Mouse (Mus musculus) left cerebral cortex, postnatal 4 days (tissue): Measurements from ENCODE around the gene Ppp4r2. TPM values are rescaled to one million over a fixed set of nuclear protein-coding genes. Genes with fewer than 3 reads are reported as not detected.

Source experiments
- DNase-seq: peaks from one replicate; pipeline ENCODE4 v3.0.0-alpha.2; 2022
- intact Hi-C: fragments of 180-260 bp; cut with DNase I; formaldehyde crosslinking; loops from one replicate; pipeline ENCODE4 v1.15.1; 2025
- total RNA-seq, 2 experiments: library from RNA; stranded (reverse); gene quantifications; 2 replicates each; pipeline ENCODE4 v1.2.3; 2021

Gene Ppp4r2
- 10 to 100 TPM; 72.3 to 88.7 TPM for total RNA-seq

DNA sequence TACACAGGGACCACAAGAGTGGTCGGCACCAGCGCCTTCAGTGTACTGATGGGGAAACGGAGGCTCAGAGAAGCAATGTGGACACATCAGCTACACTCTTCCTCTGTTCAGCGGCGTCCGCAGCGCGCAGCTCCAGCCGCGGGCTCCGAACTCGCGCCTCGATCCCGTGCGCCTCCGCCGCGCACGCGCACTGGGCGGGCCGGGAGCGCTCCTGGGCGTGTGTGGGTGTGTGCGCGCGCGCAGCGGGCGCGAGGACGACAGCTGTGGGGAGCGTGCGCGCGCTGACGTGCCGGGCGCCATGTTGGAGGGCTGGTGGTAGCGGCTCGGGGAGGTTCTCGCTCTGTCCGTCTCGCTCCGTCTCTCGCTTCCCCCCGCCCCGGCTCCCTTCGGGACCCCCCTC lies at the start of gene Ppp4r2:
Gene Ppp4r2, plus strand, starts transcription at position 268 of the 400 bp plus-strand sequence.
- DNase-seq = peak; percentile 95
- intact Hi-C loops = no loop called here

DNA sequence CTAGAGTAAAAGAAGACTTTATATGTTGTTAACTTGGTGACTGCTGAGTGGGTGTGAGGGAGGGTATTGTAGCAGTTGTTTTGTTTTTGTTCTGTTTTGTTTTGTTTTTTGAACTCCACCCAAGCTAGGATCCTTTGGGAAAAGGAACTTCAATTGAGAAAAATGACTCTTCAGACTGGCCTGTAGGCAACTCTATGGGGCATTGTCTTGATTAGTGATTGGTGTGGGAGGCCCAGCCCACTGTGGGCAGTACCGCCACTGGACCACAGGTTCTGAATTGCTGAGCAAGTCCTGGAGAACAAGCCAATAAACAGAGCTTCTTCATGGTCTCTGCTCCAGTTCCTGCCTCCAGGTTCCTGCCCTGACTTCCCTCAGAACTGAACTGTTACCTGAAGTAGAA lies 45.7 kb upstream of the Ppp4r2 start:
- intact Hi-C loops = no loop called here

DNA sequence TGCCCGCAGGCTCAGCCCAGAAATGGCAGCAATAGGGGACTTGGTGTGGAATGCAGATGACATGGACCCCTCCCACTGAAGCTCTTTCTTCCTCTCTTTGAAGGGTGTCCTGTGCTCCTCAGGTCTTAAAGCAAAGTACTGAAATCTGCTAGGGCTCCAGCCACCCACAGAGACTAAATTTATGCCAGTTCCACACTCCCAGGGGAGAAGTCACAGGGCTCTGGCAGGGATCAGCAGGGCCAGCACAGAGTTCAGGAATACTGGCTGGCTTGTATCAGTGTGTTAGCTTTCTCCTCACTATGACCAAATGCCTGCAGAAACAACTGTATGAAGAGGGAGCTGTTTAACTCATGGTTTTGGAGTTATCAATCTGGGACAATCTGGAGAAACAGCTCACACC lies 44.3 kb upstream of the Ppp4r2 start:
- no peak for DNase-seq
- intact Hi-C loops = no loop called here

More for the DNA sequence above, 45.7 kb upstream of the Ppp4r2 start:
- DNase-seq = no peak

- DNase-seq = no peak
- intact Hi-C loops = no loop called here
Observed at GRCm38 (mm10) chr6:100792055-100792659, 41.3 kb upstream of the Ppp4r2 start.

DNA sequence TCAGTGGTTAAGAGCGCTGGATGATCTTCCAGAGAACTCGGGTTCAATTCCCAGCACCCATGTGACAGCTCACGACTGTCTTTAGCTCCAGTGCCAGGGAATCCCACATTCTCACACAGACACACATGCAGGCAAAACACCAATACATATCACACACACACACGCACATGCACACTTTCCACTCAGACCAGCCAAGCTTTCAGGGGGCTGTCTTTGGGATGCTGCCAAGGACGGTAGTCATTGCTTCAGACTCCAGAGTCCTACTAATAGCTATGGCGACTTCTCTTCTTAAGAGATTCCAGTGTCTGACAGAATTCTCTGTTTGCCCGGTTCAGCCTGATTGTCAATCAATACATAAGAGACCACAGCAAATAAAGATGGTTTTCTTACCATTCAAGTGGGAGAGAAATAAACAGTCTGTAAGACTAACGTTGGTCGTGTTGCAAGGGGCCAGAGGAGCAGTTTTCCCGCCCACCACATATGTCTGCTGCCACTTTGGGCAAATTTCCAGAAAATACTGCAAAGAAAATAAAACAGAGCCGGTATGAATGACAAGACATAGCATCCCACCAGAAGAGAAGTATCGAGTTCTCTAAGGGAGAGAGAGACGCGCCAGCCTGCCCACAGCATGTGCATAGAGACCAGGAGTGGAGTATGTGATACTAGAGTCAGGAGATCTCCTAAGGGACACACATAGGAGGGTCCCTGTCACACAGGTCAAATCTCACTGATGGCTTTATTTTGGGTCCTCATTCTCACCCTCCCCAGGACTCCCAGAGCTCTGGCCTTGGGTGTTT lies 40.3 kb upstream of the Ppp4r2 start:
- DNase-seq = peak; percentile 19
- intact Hi-C loops = no loop called here

DNA sequence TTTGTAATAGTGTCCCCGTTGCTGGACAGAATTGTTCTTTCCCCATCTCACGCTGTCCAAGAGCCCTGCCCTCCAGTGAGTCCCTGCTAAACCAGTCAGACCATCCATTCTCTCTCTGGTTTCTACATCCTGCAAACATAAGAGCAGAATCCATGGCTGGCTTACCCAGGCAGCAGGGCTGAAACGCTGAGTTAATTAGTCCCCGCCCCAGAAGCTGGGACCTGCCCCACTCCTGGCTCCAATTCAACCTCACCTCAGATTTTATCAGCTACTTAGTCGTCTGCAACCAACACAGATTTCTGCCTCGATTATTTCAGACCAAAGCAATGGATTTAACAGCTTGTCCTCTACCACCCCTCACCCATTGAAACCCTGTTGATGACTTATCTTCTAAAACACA lies 37.6 kb upstream of the Ppp4r2 start:
- intact Hi-C loops = no loop called here
- DNase-seq = no peak

DNA sequence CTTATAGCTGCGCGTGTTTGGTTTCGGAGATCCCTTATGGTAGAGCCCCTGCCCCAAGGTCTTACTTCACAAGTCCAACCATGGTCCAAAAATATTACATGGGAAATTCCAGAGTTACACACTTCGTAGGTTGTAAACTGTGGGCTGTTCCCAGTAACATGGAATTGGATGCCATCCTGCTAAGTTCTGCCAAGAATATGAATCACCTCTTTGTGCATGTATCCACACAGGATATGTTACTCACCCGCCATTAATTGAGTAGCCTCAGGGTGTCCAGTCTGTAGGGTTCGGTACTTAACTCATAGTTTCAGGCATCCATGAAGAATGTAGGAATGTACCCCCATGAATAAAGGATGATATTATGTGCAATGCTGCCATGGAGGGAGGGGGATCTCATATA lies 34.1 kb upstream of the Ppp4r2 start:
- intact Hi-C loops = no loop called here
- no peak for DNase-seq

GRCm38 (mm10) chr6:100799766-100800165 lies 33.7 kb upstream of the Ppp4r2 start:
- DNase-seq = no peak
- intact Hi-C loops = no loop called here

GRCm38 (mm10) chr6:100800497-100800955 lies 32.9 kb upstream of the Ppp4r2 start:
- DNase-seq = no peak
- intact Hi-C loops = no loop called here

DNA sequence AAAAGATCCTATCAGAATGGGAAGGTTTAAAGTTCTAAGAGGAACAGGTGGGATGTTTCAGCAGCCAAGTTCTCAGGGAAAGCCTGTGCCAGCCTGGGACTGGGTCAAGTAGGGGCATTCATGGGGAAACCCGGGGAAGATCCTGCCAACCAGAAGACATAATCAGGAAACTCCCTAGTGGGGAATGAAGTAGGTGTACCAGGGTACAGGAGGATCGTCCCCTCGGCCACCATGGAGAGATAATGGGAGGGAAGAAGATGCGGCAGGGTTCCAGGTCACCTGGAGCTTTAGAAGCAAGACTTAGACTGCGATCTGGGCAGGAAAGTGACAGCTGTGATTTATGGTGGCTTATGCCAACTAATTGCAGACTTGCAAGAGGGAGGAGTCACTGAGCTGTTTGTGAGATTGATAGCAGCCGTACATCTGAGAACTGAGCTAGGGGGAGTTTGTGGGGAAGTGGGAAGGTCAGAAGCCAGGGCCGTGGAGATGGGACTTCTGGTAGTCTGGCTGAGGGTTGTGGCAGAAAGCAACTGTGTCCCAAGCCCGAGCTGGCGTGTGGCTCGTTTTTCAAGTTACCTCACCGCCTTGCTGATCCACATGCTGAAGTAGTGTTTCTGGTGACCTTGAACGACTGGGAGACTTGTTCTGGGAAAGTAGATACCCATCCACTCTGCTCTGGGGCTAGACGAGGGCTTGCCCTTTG lies 30.9 kb upstream of the Ppp4r2 start:
- DNase-seq = peak; percentile 18
- intact Hi-C loops = no loop called here

GRCm38 (mm10) chr6:100803250-100803649 lies 30.2 kb upstream of the Ppp4r2 start:
- intact Hi-C loops = no loop called here
- DNase-seq = no peak

- intact Hi-C loops = no loop called here
- no peak for DNase-seq
Observed at GRCm38 (mm10) chr6:100807187-100807586, 26.2 kb upstream of the Ppp4r2 start.

GRCm38 (mm10) chr6:100807746-100808145 lies 25.7 kb upstream of the Ppp4r2 start:
- intact Hi-C loops = no loop called here
- DNase-seq = no peak

- intact Hi-C loops = no loop called here
- no peak for DNase-seq
Observed at GRCm38 (mm10) chr6:100808221-100808778, 25.1 kb upstream of the Ppp4r2 start.

DNA sequence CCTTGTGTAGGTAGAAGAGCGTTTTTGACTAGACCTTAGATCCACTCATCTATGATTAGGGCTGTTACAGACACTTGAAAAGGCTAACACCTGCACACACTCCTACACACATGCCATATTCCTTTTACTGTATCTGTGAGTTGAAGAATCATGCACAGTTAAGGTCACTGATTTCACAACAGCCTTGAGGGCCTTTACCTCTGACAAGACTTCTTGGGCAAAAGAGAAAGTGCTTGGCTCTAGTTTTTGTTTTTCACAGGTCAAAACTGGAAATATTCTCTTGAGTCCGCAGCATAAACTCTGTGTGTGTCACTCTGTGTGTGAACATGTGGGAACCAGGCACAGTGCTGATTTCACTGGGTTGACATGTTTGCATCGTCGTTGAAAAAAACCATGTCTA lies 23.3 kb upstream of the Ppp4r2 start:
- intact Hi-C loops = no loop called here
- no peak for DNase-seq

- intact Hi-C loops = no loop called here
- no peak for DNase-seq
Observed at GRCm38 (mm10) chr6:100811731-100812130, 21.7 kb upstream of the Ppp4r2 start.

GRCm38 (mm10) chr6:100821367-100821766 lies 12.1 kb upstream of the Ppp4r2 start:
- intact Hi-C loops = no loop called here
- no peak for DNase-seq

- intact Hi-C loops = no loop called here
- DNase-seq = no peak
Observed at GRCm38 (mm10) chr6:100823356-100823755, 10.1 kb upstream of the Ppp4r2 start.

DNA sequence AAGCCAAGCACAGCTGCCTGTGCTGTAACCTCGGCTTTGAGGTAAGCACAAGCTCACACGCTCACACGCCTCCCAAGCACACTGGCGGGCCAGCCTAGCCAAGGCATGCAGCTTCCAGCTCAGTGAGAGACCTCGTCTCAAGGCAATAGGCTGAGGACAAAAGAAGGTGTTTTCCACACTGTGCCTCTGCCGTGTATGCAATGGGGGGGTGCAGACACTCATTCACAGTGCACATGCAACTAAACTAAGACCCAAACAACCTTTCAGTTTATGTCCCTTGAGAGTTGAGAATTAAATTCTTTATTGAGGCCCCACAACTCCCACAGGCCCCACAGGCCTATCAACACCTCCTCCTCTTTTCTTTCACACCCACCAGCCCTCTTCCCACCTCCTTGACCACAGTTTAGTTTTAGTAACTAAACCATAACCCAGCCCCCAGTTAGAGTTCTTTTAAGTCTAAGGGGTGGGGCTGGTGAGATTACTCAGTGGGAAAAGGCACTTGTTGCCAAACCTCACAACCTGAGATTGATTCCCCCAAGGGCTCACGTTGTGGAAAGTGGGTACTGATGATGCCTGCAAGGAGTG lies 8.9 kb upstream of the Ppp4r2 start:
- intact Hi-C loops = no loop called here
- no peak for DNase-seq

GRCm38 (mm10) chr6:100826046-100826445 lies 7.4 kb upstream of the Ppp4r2 start:
- intact Hi-C loops = no loop called here

GRCm38 (mm10) chr6:100828565-100828964 lies 4.9 kb upstream of the Ppp4r2 start:
- DNase-seq = no peak
- intact Hi-C loops = no loop called here

More at GRCm38 (mm10) chr6:100826046-100826445, 7.4 kb upstream of the Ppp4r2 start:
- DNase-seq = no peak
